Mouse (Mus musculus) monocyte, adult 59 days (primary cell): ENCODE results near the gene Btn1a1. TPM values are rescaled to one million over a fixed set of nuclear protein-coding genes. Genes with fewer than 3 reads are reported as not detected.

ENCODE experiments used
- total RNA-seq, 2 experiments: library from RNA; stranded (reverse); gene quantifications; one replicate each; pipeline ENCODE4 v1.2.4; 2023

Btn1a1 gene
- not detected for total RNA-seq

GRCm38 (mm10) chr13:23465600-23466109 is at the start of gene Btn1a1:
TSS of gene Btn1a1 (minus strand) at chr13:23465901.

GRCm38 (mm10) chr13:23488400-23489322 is 23.0 kb upstream of the Btn1a1 start, which contains the start of gene Btn2a2:
TSS of gene Btn2a2 (minus strand) at chr13:23488857.

GRCm38 (mm10) chr13:23423286-23424051 is 42.2 kb downstream of the Btn1a1 start, which contains the start of gene Abt1:
TSS of gene Abt1 (minus strand) at chr13:23423866.

Other genes with a start within 250 kb of the Btn1a1 start
- gene Vmn1r222, start 230.0 kb downstream of the Btn1a1 start, total RNA-seq, result not detected
- not detected for gene Vmn1r223, start 218.8 kb downstream of the Btn1a1 start, total RNA-seq
- 10 to 100 TPM; 14.1 to 14.9 TPM for gene Zfp322a, start 96.7 kb downstream of the Btn1a1 start, total RNA-seq
- gene Abt1, start 42.0 kb downstream of the Btn1a1 start, total RNA-seq, result 1 to 10 TPM; 8.0 to 9.6 TPM
- gene Btn2a2, start 23.0 kb upstream of the Btn1a1 start, total RNA-seq, result not detected
- gene Hist1h4h, start 65.1 kb upstream of the Btn1a1 start, total RNA-seq, result 100 to 1,000 TPM; 288 to 289 TPM
- 10 to 100 TPM; 13.0 to 16.8 TPM for gene Hist1h2af, start 68.0 kb upstream of the Btn1a1 start, total RNA-seq
- gene Hist1h3g, start 69.5 kb upstream of the Btn1a1 start, total RNA-seq, result 1 to 10 TPM; 4.0 to 7.1 TPM
- 1 to 10 TPM; 5.8 to 8.7 TPM for gene Hist1h2bh, start 77.5 kb upstream of the Btn1a1 start, total RNA-seq
- gene Hist1h3f, start 78.2 kb upstream of the Btn1a1 start, total RNA-seq, result 10 to 100 TPM; 46.7 to 47.0 TPM
- 100 to 1,000 TPM in 1 of 2 experiments, 10 to 100 TPM in 1; 82.9 to 103 TPM for gene Hist1h4f, start 85.7 kb upstream of the Btn1a1 start, total RNA-seq
- 10 to 100 TPM; 41.3 to 48.8 TPM for gene Hist1h1d, start 87.4 kb upstream of the Btn1a1 start, total RNA-seq
- 100 to 1,000 TPM; 229 to 249 TPM for gene Hist1h3e, start 96.5 kb upstream of the Btn1a1 start, total RNA-seq
- gene Hist1h2ae, start 105.3 kb upstream of the Btn1a1 start, total RNA-seq, result 10 to 100 TPM; 17.9 to 24.4 TPM
- gene Hist1h2bg, start 105.5 kb upstream of the Btn1a1 start, total RNA-seq, result 100 to 1,000 TPM; 418 to 452 TPM
- gene Hist1h2bf, start 108.3 kb upstream of the Btn1a1 start, total RNA-seq, result 100 to 1,000 TPM; 146 to 182 TPM
- 10 to 100 TPM; 32.0 to 39.2 TPM for gene Hist1h2ad, start 108.5 kb upstream of the Btn1a1 start, total RNA-seq
- 10 to 100 TPM; 24.7 to 26.8 TPM for gene Hist1h3d, start 109.9 kb upstream of the Btn1a1 start, total RNA-seq
- gene Hist1h4d, start 115.7 kb upstream of the Btn1a1 start, total RNA-seq, result 100 to 1,000 TPM; 179 to 193 TPM
- 10 to 100 TPM; 24.2 to 27.4 TPM for gene Hist1h2be, start 155.2 kb upstream of the Btn1a1 start, total RNA-seq
- gene Hist1h1e, start 156.7 kb upstream of the Btn1a1 start, total RNA-seq, result 100 to 1,000 TPM; 580 to 629 TPM
- gene Hist1h2ac, start 218.0 kb upstream of the Btn1a1 start, total RNA-seq, result 10 to 100 TPM; 16.6 to 18.1 TPM
- 10 to 100 TPM; 36.5 to 38.0 TPM for gene Hist1h2bc, start 218.3 kb upstream of the Btn1a1 start, total RNA-seq
- gene Hist1h1t, start 229.9 kb upstream of the Btn1a1 start, total RNA-seq, result under 1 TPM in 1 of 2 experiments, not detected in 1; 0.73 TPM
- 100 to 1,000 TPM; 164 to 221 TPM for gene Hist1h4c, start 232.6 kb upstream of the Btn1a1 start, total RNA-seq
- gene Hfe, start 245.0 kb upstream of the Btn1a1 start, total RNA-seq, result 100 to 1,000 TPM; 136 to 146 TPM